In genomic region chr2:31106621-31107320, GRCm38 (mm10) we compare ENCODE assay signal across 8 mouse cellular contexts. TPM values are rescaled to one million over a fixed set of nuclear protein-coding genes. Genes with fewer than 3 reads are reported as not detected.
DNase-seq lines count a peak whose midpoint lies in the region; ATAC-seq lines count a peak whose summit lies in the region.

No protein-coding gene starts in this region.

- H3K4me2 ChIP-seq in stomach, embryonic 15.5 days: peak overlapping the region; percentile 26

- H3K4me3 ChIP-seq in embryonic facial prominence, embryonic 10.5 days: no peak overlapping the region
- no peak overlapping the region for H3K4me3 ChIP-seq in limb, embryonic 10.5 days
- H3K4me3 ChIP-seq in stomach, embryonic 15.5 days (replicated peaks): no peak overlapping the region

- H3K27me3 ChIP-seq in embryonic facial prominence, embryonic 10.5 days (replicated peaks; ENCODE audit: low read depth, poor library complexity, severe bottlenecking): no peaks in the 10 kb centered on the region
- no peaks in the 10 kb centered on the region for H3K27me3 ChIP-seq in limb, embryonic 10.5 days (ENCODE audit: low read depth, poor library complexity, severe bottlenecking)
- H3K27me3 ChIP-seq in stomach, embryonic 15.5 days (replicated peaks): no peaks in the 10 kb centered on the region

- H3K27ac ChIP-seq in embryonic facial prominence, embryonic 10.5 days (replicated peaks): peak overlapping the region; percentile 52; the same call in 1 of the 2 replicates
- peak overlapping the region; percentile 61 for H3K27ac ChIP-seq in limb, embryonic 10.5 days
- peak overlapping the region; percentile 87 for H3K27ac ChIP-seq in stomach, embryonic 15.5 days

- H3K9me3 ChIP-seq in embryonic facial prominence, embryonic 10.5 days: no peaks in the 10 kb centered on the region
- H3K9me3 ChIP-seq in limb, embryonic 10.5 days (replicated peaks): no peaks in the 10 kb centered on the region
- no peaks in the 10 kb centered on the region for H3K9me3 ChIP-seq in stomach, embryonic 15.5 days

- DNase-seq in retina, postnatal 1 day: peak; percentile 44
- no peak for DNase-seq in retina, embryonic 14.5 days (ENCODE audit: low spot score)
- no peak for DNase-seq in embryonic facial prominence, embryonic 10.5 days (ENCODE audit: low spot score)
- DNase-seq in heart, postnatal 4 days: peak; percentile 65
- no peak for DNase-seq in limb, embryonic 10.5 days (ENCODE audit: low spot score)
- DNase-seq in thymus, postnatal 10 days (ENCODE audit: low spot score in 2 of 2): no peak
- no peak for DNase-seq in frontal cortex, postnatal 25 days (ENCODE audit: low spot score in 2 of 2)

- H3K36me3 ChIP-seq in embryonic facial prominence, embryonic 10.5 days (replicated peaks): peaks cover 1% of the 10 kb centered on the region; the same call in 1 of the 2 replicates
- H3K36me3 ChIP-seq in limb, embryonic 10.5 days: no peaks in the 10 kb centered on the region
- H3K36me3 ChIP-seq in stomach, embryonic 15.5 days: no peaks in the 10 kb centered on the region

- WGBS in embryonic facial prominence, embryonic 10.5 days: 61% methylated on average over 11 of the region's 11 CpGs
- 40% methylated on average over 11 of the region's 11 CpGs for WGBS in limb, embryonic 10.5 days
- WGBS in stomach, embryonic 15.5 days: 18% methylated on average over 11 of the region's 11 CpGs

- H3K4me1 ChIP-seq in embryonic facial prominence, embryonic 10.5 days: peaks cover 35% of the 10 kb centered on the region
- peaks cover 21% of the 10 kb centered on the region for H3K4me1 ChIP-seq in limb, embryonic 10.5 days
- peaks cover 13% of the 10 kb centered on the region for H3K4me1 ChIP-seq in stomach, embryonic 15.5 days

- ATAC-seq in stomach, embryonic 15.5 days (ENCODE audit: insufficient read depth, low FRiP score, low read depth): peak; percentile 74

- no peak overlapping the region for H3K9ac ChIP-seq in stomach, embryonic 15.5 days

RNA-seq across cellular contexts. Expression of gene Fnbp1, which starts 35.0 kb away (rescaled TPM):
- 15.7 and 17.0 TPM in 2 replicates for polyA plus RNA-seq in embryonic facial prominence, embryonic 10.5 days (2016; fragmentation: Nextera tagmentation; extraction: Ambion mirVana)
- total RNA-seq in heart, postnatal 4 days (2021): 10 to 100 TPM; 52.9 to 59.1 TPM
- 11.4 and 14.6 TPM in 2 replicates for polyA plus RNA-seq in limb, embryonic 10.5 days (2016; fragmentation: Nextera tagmentation; extraction: Ambion mirVana)
- 27.8 and 34.0 TPM in 2 replicates for polyA plus RNA-seq in stomach, embryonic 15.5 days (2015; fragmentation: Nextera tagmentation; extraction: Ambion mirVana)

RNA-seq across cellular contexts. Expression of gene Gpr107, which starts 45.3 kb away (rescaled TPM):
- 28.7 and 32.4 TPM in 2 replicates for polyA plus RNA-seq in embryonic facial prominence, embryonic 10.5 days (2016; fragmentation: Nextera tagmentation; extraction: Ambion mirVana)
- 10 to 100 TPM; 41.6 to 43.0 TPM for total RNA-seq in heart, postnatal 4 days (2021)
- 29.0 and 38.0 TPM in 2 replicates for polyA plus RNA-seq in limb, embryonic 10.5 days (2016; fragmentation: Nextera tagmentation; extraction: Ambion mirVana)
- 33.2 and 35.3 TPM in 2 replicates for polyA plus RNA-seq in stomach, embryonic 15.5 days (2015; fragmentation: Nextera tagmentation; extraction: Ambion mirVana)

Comparison
In these comparisons a context has a peak if more than half of its experiments do, and no peak if none do; other contexts are left out.
1. DNase-seq: peak in retina, postnatal 1 day (single experiment) and heart, postnatal 4 days (single experiment); none in retina, embryonic 14.5 days (single experiment), embryonic facial prominence, embryonic 10.5 days (single experiment), limb, embryonic 10.5 days (single experiment), thymus, postnatal 10 days (0 of 2) and frontal cortex, postnatal 25 days (0 of 2).
2. Peak in every context shown above with its lines, with median percentiles within 50 percentile points of each other: H3K27ac ChIP-seq.